Mouse (Mus musculus) limb, embryonic 13.5 days (tissue): ENCODE data around the gene Acss2. TPM values are rescaled to one million over a fixed set of nuclear protein-coding genes. Genes with fewer than 3 reads are reported as not detected.
"Not testable (repeated sequence)": the region's sequence is repeated elsewhere in the genome, so short reads cannot be mapped to it uniquely, and the experiment has no call there.

Source experiments
- ATAC-seq: fragments of 200-750 bp; cut with Nextera tagmentation; 2 replicates; pipeline ENCODE4 v1.8.0; 2017; ENCODE audit warnings: low read depth, moderate number of reproducible peaks, moderate TSS enrichment; ENCODE audit not compliant: low FRiP score
- H3K27ac ChIP-seq: fragments of 300-500 bp; sonication (generic); 2 replicates; pipeline ENCODE4 v1.5.1; 2015; ENCODE audit warnings: inconsistent platforms, mild to moderate bottlenecking, moderate library complexity
- H3K27me3 ChIP-seq: fragments of 300-500 bp; sonication (generic); 2 replicates; pipeline ENCODE4 v1.6.1; 2015; ENCODE audit warnings: mild to moderate bottlenecking, inconsistent platforms
- H3K36me3 ChIP-seq: fragments of 300-500 bp; sonication (generic); 2 replicates; pipeline ENCODE4 v1.6.1; 2015; ENCODE audit warnings: inconsistent platforms, mild to moderate bottlenecking, moderate library complexity
- H3K4me1 ChIP-seq: fragments of 300-500 bp; sonication (generic); 2 replicates; pipeline ENCODE4 v1.6.1; 2015; ENCODE audit warnings: inconsistent platforms
- H3K4me2 ChIP-seq: fragments of 300-500 bp; sonication (generic); replicated peaks from 2 replicates; pipeline ENCODE4 v1.6.1; 2015; ENCODE audit warnings: inconsistent platforms, mild to moderate bottlenecking, moderate library complexity
- H3K4me3 ChIP-seq: fragments of 300-500 bp; sonication (generic); 2 replicates; pipeline ENCODE4 v1.5.1; 2015; ENCODE audit warnings: moderate library complexity, mild to moderate bottlenecking, inconsistent platforms
- H3K9ac ChIP-seq: fragments of 300-500 bp; sonication (generic); 2 replicates; pipeline ENCODE4 v1.6.1; 2015; ENCODE audit warnings: mild to moderate bottlenecking, inconsistent platforms
- H3K9me3 ChIP-seq: fragments of 300-500 bp; sonication (generic); 2 replicates; pipeline ENCODE4 v1.6.1; 2016; ENCODE audit warnings: inconsistent platforms
- WGBS: fragments of 180-500 bp; shearing (Covaris S2); methylation state at CpG from one replicate; pipeline ENCODE4 v1.1.7; 2015; 5-methylcytosine and 5-hydroxymethylcytosine counted together
- polyA plus RNA-seq: library from polyadenylated mRNA; unstranded; fragments of >200 nt; fragmentation: Nextera tagmentation; extraction: Ambion mirVana; gene quantifications from 2 replicates; pipeline ENCODE4 v1.2.1, GENCODE M21; 2015

Acss2 gene
- polyA plus RNA-seq, 1 experiment from 2014 or later, result 13.2 TPM

DNA sequence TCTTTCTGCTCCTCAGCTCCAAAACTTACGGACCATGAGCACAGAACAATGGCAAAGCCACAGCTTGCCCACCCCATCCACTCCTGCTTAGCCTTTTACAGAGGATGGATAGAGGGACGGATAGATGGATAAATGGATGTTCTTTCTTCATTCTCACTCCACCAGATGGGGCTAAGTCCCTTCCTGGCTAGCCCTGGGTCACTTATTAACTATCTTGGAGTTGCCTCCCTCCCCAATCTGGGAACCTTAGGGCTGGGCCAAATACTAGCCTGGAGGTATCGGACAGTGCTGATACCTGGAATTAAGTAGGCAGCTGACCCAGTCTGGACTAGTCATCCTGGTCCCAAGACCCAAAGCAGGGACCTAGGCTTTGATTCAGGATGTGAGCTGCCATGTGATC, 86.0 kb downstream of the Acss2 start:
- Histone ChIP-seq H3K4me1 (peaks cover 6% of the 10 kb centered on the region), H3K4me2 (no peak overlapping the region), H3K36me3 (no peaks in the 10 kb centered on the region), H3K27ac (no peak overlapping the region), H3K4me3 (no peak overlapping the region), H3K9me3 (no peaks in the 10 kb centered on the region), H3K27me3 (no peaks in the 10 kb centered on the region), H3K9ac (no peak overlapping the region)
- 75% methylated on average over 3 of the region's 3 CpGs for WGBS
- no peak for ATAC-seq

DNA sequence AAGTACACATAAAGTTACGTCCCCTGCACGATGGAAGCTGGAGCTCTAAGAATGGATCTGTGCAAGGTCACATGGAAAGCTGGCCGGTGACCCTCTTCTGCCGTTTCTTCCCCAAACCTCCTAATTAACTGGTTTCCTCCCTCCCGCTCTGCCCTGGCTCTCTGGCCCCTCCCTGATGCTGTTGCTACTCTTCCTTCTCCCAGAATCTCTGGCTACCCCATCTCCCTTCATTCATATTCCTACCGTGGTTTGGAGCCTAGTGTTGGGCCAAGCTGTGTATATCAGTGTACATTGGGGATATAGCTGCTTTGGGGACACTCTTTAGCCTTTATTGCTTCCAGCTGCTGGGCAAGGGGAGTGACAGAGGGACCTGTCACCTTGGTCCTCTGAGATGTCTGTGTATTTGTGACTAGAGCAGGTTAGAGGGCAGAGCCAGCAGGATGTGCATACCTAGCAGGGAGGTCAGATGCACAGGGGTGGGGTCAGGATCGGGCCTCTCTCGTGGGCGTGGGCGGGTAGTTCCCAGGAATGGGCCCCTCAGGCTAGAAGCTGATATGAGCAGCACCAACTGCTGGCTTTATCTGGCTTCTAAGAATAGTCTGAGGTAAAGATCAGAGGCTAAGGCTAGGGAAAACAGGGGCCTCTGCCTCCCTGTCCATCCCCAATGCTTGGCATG, 87.0 kb downstream of the Acss2 start:
- Histone ChIP-seq H3K27ac (no peak overlapping the region), H3K9ac (0 out of 2 replicates have a peak overlapping the region, but pooled peaks have one; percentile 31)

DNA sequence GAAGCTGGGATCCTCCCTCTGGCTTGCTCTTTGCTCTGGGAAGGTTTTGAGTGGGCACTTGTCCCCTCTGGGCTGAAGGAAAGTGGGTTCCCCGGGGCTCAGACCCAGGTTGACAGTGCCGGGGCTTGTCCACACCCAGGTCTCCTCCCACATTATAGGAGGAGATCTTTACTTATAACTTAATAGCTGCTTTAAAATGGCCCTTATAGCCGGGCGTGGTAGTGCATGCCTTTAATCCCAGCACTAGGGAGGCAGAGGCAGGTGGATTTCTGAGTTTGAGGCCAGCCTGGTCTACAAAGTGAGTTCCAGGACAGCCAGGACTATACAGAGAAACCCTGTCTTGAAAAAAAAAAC, 87.5 kb downstream of the Acss2 start:
- H3K9ac ChIP-seq, ATAC-seq, H3K4me1 ChIP-seq, H3K36me3 ChIP-seq, H3K27me3 ChIP-seq, H3K9me3 ChIP-seq, H3K4me3 ChIP-seq, H3K4me2 ChIP-seq, H3K27ac ChIP-seq: not testable (repeated sequence)
- 67% methylated on average over 4 of the region's 4 CpGs for WGBS

More for the DNA sequence above, 87.0 kb downstream of the Acss2 start:
- no peak for ATAC-seq
- 32% methylated on average over 10 of the region's 10 CpGs for WGBS
- H3K9me3 ChIP-seq, result no peaks in the 10 kb centered on the region
- no peak overlapping the region for H3K4me3 ChIP-seq
- no peaks in the 10 kb centered on the region for H3K27me3 ChIP-seq
- peaks cover 6% of the 10 kb centered on the region for H3K4me1 ChIP-seq
- no peaks in the 10 kb centered on the region for H3K36me3 ChIP-seq
- no peak overlapping the region for H3K4me2 ChIP-seq

DNA sequence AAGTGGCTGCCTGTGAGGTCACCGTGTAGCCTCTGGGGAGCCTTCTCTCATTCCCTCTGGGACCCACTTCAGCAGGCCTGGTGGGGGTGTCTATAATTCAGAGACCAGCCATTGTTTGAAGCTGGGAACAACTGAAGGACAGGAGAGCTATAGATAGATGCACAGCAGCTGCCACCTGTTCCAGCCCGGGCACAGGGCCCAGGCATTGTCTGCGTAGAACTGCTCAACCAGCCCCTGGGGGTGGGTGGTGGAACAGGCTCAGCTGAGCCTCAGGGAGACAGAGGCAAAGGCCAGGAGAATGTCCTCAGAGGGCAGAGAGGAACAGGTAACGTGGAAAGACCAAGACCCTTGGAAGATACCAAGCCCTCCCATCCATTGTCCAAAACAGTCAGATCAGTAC, 88.6 kb downstream of the Acss2 start:
- Histone ChIP-seq H3K4me1 (peaks cover 6% of the 10 kb centered on the region), H3K27me3 (no peaks in the 10 kb centered on the region; the same call in 1 of the 2 replicates), H3K9ac (no peak overlapping the region), H3K27ac (no peak overlapping the region), H3K4me3 (no peak overlapping the region), H3K36me3 (no peaks in the 10 kb centered on the region), H3K9me3 (no peaks in the 10 kb centered on the region), H3K4me2 (no peak overlapping the region)
- 85% methylated on average over 4 of the region's 4 CpGs for WGBS
- peak; percentile 46; the same call in 1 of the 2 replicates for ATAC-seq

DNA sequence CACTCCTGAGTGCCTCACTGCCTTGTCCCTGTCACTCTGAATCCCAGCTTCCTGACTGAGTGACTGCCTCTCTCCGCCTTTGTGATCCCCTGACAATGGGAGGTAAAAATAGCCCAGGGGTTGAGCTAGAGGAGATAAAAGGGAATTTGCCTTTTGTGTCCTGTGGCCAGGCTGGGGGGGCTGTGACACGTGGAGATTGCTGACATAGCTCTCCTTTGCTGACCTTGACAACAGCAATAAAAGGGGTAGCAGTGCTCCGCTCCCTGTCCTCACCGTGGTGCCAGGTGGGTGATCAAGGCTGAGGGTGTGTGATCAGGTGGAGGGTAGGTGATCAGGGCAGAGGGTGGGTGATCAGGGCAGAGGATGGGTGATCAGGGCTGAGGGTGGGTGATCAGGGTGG, 93.2 kb downstream of the Acss2 start, which contains the start of gene Myh7b:
Gene Myh7b, plus strand, starts transcription at position 235 of the 400 bp plus-strand sequence.
- Histone ChIP-seq H3K9ac (no peak within 1 kb of the TSS), H3K4me1 (peaks cover 9% of the 10 kb centered on the region), H3K4me3 (no peak within 1 kb of the TSS), H3K4me2 (no peak within 1 kb of the TSS), H3K27ac (no peak within 1 kb of the TSS), H3K36me3 (no peaks in the 10 kb centered on the region), H3K27me3 (peaks cover 14% of the 10 kb centered on the region), H3K9me3 (no peaks in the 10 kb centered on the region)
- 43% methylated on average over 4 of the region's 4 CpGs for WGBS
- no peak for ATAC-seq

DNA sequence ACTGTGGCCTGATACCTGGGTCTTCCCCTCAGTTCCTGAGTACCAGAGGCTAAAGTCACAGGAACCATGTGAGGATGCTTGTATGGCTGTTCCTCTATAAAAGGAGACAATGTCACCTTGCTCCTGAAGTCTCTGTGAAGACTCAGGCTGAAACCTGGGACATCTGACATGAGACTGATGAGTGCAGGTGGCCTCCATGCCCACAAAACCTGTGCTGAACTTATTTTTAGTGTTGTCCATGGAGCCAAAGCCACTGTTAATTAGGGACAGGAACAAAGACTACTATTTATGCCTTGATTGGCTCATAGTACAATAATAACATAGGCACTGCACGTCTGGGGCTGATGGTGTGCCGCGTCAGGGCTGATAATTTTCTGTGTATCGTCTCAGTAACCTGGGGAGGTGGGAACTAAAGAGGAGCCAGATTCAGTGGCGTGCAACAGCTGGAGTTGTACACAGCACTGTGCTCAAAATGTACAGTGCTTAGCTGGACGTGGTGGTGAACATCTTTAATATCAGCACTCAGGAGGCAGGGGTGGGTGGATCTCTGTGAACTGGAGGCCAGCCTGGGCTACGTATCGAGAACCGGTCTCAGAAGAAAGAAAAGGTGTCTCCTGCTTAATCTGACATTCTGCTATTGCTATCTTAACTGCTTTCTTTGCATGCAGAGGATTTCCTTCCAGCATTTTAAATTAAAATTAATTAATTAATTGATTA, 94.2 kb downstream of the Acss2 start:
- peaks cover 14% of the 10 kb centered on the region for H3K27me3 ChIP-seq
- no peak overlapping the region for H3K27ac ChIP-seq
- 77% methylated on average over 9 of the region's 9 CpGs for WGBS
- H3K9ac ChIP-seq, result no peak overlapping the region
- H3K9me3 ChIP-seq, result no peaks in the 10 kb centered on the region
- no peak for ATAC-seq
- no peak overlapping the region for H3K4me3 ChIP-seq
- H3K4me2 ChIP-seq, result no peak overlapping the region
- peaks cover 9% of the 10 kb centered on the region for H3K4me1 ChIP-seq
- no peaks in the 10 kb centered on the region for H3K36me3 ChIP-seq

DNA sequence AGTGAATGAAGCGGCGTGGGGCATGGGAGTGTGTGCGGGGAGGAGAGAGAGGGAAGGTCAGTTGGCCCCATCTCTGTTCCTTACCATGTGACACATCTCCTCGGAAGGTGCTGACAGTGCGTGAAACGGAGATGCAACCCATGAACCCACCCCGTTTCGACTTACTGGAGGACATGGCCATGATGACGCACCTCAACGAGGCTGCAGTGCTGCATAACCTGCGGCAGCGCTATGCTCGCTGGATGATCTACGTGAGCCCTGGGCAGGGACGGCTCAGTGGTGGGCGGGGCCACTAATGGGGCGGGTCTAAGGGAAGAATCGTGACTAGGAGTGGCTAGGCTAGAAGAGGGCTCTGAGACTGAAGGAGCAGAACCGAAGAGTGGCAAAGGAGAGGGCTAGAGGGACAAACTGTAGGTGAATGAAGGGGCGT, 95.6 kb downstream of the Acss2 start:
- Histone ChIP-seq H3K4me2 (peak overlapping the region; percentile 63), H3K27ac (no peak overlapping the region), H3K4me1 (peaks cover 9% of the 10 kb centered on the region), H3K9me3 (no peaks in the 10 kb centered on the region), H3K27me3 (peaks cover 18% of the 10 kb centered on the region), H3K9ac (peak overlapping the region; percentile 46; the same call in 1 of the 2 replicates), H3K36me3 (no peaks in the 10 kb centered on the region), H3K4me3 (peak overlapping the region; percentile 37)
- peak; percentile 88 for ATAC-seq
- WGBS, result 3% methylated on average over 20 of the region's 20 CpGs

DNA sequence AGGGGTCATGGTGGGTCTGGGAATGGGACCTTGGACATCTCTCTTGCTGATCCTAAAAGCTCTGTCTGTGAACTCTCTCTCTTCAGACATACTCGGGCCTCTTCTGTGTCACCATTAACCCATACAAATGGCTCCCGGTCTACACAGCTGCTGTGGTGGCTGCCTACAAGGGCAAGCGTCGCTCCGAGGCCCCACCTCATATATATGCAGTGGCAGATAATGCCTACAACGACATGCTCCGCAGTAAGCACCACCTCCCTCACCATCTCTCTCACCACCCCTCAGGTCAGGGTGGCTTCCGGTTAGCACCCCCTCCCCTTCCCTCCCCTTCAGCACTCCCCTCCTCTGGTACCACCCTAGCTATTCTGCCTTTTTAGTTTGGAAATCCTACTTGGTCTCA, 96.2 kb downstream of the Acss2 start:
- Histone ChIP-seq H3K27ac (no peak overlapping the region), H3K4me3 (peak overlapping the region; percentile 37), H3K9ac (no peak overlapping the region), H3K36me3 (no peaks in the 10 kb centered on the region), H3K9me3 (no peaks in the 10 kb centered on the region), H3K27me3 (peaks cover 18% of the 10 kb centered on the region), H3K4me1 (peaks cover 9% of the 10 kb centered on the region), H3K4me2 (peak overlapping the region; percentile 63)
- WGBS, result 62% methylated on average over 8 of the region's 8 CpGs
- ATAC-seq, result no peak

DNA sequence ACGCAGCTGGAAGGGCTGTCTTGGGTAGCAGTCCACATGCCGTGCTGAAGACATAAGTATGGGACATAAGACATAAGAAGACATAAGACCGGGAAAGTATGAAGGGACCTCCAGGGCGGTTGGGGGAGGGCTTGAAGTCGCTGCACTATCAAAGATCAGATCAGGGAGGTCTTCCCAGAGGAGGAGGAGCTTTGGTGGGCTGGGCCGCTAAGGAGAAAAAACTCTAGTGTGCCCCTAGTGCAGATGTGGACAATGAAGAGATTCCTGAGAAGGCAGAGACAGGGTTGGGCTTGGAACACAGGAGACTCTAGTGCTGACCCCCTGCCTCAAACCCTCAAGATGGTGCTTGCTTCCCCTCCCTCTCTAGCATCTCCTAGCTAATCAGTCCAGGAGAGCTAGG, 99.2 kb downstream of the Acss2 start:
- no peak overlapping the region for H3K4me3 ChIP-seq
- H3K9ac ChIP-seq, result no peak overlapping the region
- peaks cover 26% of the 10 kb centered on the region for H3K27me3 ChIP-seq
- ATAC-seq, result no peak
- WGBS, result 56% methylated on average over 6 of the region's 6 CpGs
- no peaks in the 10 kb centered on the region for H3K9me3 ChIP-seq
- peaks cover 16% of the 10 kb centered on the region for H3K4me1 ChIP-seq
- H3K4me2 ChIP-seq, result no peak overlapping the region
- H3K27ac ChIP-seq, result no peak overlapping the region
- no peaks in the 10 kb centered on the region for H3K36me3 ChIP-seq

DNA sequence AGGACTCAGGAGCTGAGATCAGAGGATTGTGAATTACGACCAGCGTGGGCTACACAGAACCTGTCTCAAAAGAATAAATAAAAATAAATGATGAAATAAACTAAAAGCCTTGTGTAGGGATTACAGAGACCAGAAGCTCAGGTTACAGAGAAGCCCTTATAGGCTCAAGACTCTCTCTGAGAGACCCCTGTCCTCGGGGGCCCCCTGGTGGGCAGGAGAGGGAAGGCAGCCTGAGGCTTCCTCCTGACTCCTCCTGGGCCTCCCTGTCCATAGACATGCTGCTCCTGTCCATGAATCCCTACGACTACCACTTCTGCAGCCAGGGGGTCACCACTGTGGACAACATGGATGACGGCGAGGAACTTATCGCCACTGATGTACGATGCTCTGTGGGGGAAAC, 102.1 kb downstream of the Acss2 start:
- peaks cover 5% of the 10 kb centered on the region; the same call in 1 of the 2 replicates for H3K9me3 ChIP-seq
- H3K4me1 ChIP-seq, result 0 out of 2 replicates have a peak, but pooled peaks cover 7% of the 10 kb centered on the region
- WGBS, result 23% methylated on average over 8 of the region's 8 CpGs
- no peaks in the 10 kb centered on the region for H3K36me3 ChIP-seq
- no peak overlapping the region for H3K4me3 ChIP-seq
- peak; percentile 52; the same call in 1 of the 2 replicates for ATAC-seq
- no peak overlapping the region for H3K4me2 ChIP-seq
- H3K27ac ChIP-seq, result no peak overlapping the region
- peaks cover 27% of the 10 kb centered on the region for H3K27me3 ChIP-seq
- H3K9ac ChIP-seq, result no peak overlapping the region

DNA sequence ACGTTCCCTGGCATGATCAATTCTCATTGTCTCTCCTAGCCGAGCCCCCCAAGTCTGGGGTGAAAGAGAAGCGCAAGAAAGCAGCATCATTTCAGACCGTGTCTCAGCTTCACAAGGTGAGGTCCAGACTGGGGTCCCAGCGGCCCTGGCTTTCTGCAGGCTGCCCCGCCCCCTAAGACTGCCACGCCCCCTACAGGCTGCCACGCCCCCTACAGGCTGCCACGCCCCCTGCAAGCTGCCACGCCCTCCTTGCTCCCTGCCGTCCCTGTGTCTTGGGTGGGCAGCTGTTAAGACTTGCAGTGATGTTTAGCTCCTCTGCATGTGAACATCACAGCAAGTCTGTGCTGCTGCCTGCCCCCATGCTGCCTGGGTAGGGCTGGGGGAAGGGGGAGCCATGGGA, 104.9 kb downstream of the Acss2 start:
- Histone ChIP-seq H3K9ac (no peak overlapping the region), H3K36me3 (no peaks in the 10 kb centered on the region), H3K9me3 (peaks cover 6% of the 10 kb centered on the region; the same call in 1 of the 2 replicates), H3K4me2 (no peak overlapping the region), H3K27me3 (peaks cover 52% of the 10 kb centered on the region), H3K27ac (no peak overlapping the region), H3K4me1 (0 out of 2 replicates have a peak, but pooled peaks cover 7% of the 10 kb centered on the region), H3K4me3 (no peak overlapping the region)
- WGBS, result 29% methylated on average over 11 of the region's 11 CpGs
- ATAC-seq, result no peak

DNA sequence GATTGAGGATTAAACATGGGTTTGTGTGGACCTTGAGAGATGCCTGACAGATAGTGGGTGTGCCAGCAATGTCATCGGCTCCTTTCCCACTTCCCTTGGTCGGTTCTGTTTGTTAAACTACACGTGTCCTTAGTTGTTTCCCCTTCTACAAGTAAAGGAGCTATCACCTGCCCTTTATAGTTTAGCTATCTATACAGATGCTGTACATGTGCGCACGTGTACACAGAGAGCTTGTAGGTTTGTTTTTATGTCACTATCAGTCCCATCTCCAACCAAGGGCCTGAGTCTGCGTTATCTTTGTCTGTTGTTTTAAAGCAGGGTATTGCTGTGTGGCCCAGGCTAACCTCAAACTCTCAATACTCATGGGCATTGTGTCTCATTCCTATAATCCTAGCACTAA, 106.2 kb downstream of the Acss2 start:
- Histone ChIP-seq H3K27me3 (peaks cover 64% of the 10 kb centered on the region), H3K9me3 (peaks cover 6% of the 10 kb centered on the region; the same call in 1 of the 2 replicates)
- 89% methylated on average over 6 of the region's 6 CpGs for WGBS

More for the DNA sequence above, 106.2 kb downstream of the Acss2 start:
- Histone ChIP-seq H3K4me2 (no peak overlapping the region), H3K9ac (no peak overlapping the region), H3K4me3 (no peak overlapping the region), H3K4me1 (peaks cover 10% of the 10 kb centered on the region), H3K36me3 (no peaks in the 10 kb centered on the region), H3K27ac (no peak overlapping the region)
- no peak for ATAC-seq
